Mouse (Mus musculus): ENCODE measurements around the gene Tut1. TPM values are rescaled to one million over a fixed set of nuclear protein-coding genes. Genes with fewer than 3 reads are reported as not detected.

The Tut1 gene
- total RNA-seq, 1 experiment: 42.6 TPM

- no peak overlapping the region for H3K27ac ChIP-seq (ENCODE audit: insufficient read depth, low read depth, low read length, poor library complexity, severe bottlenecking)
- in situ Hi-C loops (cut with MboI; ENCODE audit: low sequenced_read_pairs in 2 of 2, unreplicated experiment in 2 of 2): loop anchor here (10.0 to 25.0 kb wide), 2 partner anchors 90 to 92 kb away; partner anchors contain the start of gene Scgb1a1 (in 2 of the 2)
These were observed 41.4 kb downstream of the Tut1 start for GRCm38 (mm10) chr19:8994813-8995607.

GRCm38 (mm10) chr19:8996601-8997000, 43.0 kb downstream of the Tut1 start:
- in situ Hi-C loops (cut with MboI; ENCODE audit: low sequenced_read_pairs in 2 of 2, unreplicated experiment in 2 of 2): loop anchor here (10.0 to 25.0 kb wide), 2 partner anchors 88 to 91 kb away; partner anchors contain the start of gene Scgb1a1 (in 2 of the 2)
- Histone ChIP-seq H3K4me1 (ENCODE audit: control insufficient read depth in 2 of 2, insufficient read depth in 2 of 2, low read length in 2 of 2, poor library complexity in 1 of 2) (peaks cover 8 to 26% of the 10 kb centered on the region in 2 experiments; a peak in 3 of 4 replicates), H3K4me3 (ENCODE audit: insufficient read depth in 1 of 2, low read depth in 1 of 2, low read length in 2 of 2, poor library complexity in 1 of 2, severe bottlenecking in 1 of 2) (no peak overlapping the region), H3K36me3 (ENCODE audit: control insufficient read depth, insufficient read depth, low read length, poor library complexity, severe bottlenecking) (peaks cover 12% of the 10 kb centered on the region), H3K9ac (ENCODE audit: insufficient read depth, low read depth, low read length, poor library complexity, severe bottlenecking) (no peak overlapping the region), H3K27ac (ENCODE audit: insufficient read depth, low read depth, low read length, poor library complexity, severe bottlenecking) (no peak overlapping the region), H3K9me3 (ENCODE audit: control insufficient read depth, insufficient read depth, low read depth, low read length) (no peaks in the 10 kb centered on the region)
- no peak for DNase-seq (ENCODE audit: low read depth, low spot score)
- no peak for TF ChIP-seq ZNF384 (IDR thresholded peaks at IDR 0.05; ENCODE audit: low read depth, low read length)
- no peak for TF ChIP-seq ZC3H11A (IDR thresholded peaks at IDR 0.05; ENCODE audit: borderline replicate concordance, low read depth, low read length)
- TF ChIP-seq MAFK (IDR thresholded peaks at IDR 0.05; ENCODE audit: insufficient read depth, low read depth, low read length): no peak
- TF ChIP-seq HCFC1 (IDR thresholded peaks at IDR 0.05; ENCODE audit: borderline replicate concordance, insufficient read depth, low read length): no peak
- TF ChIP-seq CHD2 (IDR thresholded peaks at IDR 0.05; ENCODE audit: low read depth, low read length): no peak

More at GRCm38 (mm10) chr19:8994813-8995607, 41.4 kb downstream of the Tut1 start:
- Histone ChIP-seq H3K4me1 (ENCODE audit: control insufficient read depth in 2 of 2, insufficient read depth in 2 of 2, low read length in 2 of 2, poor library complexity in 1 of 2) (peaks cover 13 to 36% of the 10 kb centered on the region in 2 experiments), H3K9me3 (ENCODE audit: control insufficient read depth, insufficient read depth, low read depth, low read length) (no peaks in the 10 kb centered on the region), H3K36me3 (ENCODE audit: control insufficient read depth, insufficient read depth, low read length, poor library complexity, severe bottlenecking) (0 out of 2 replicates have a peak, but pooled peaks cover 3% of the 10 kb centered on the region), H3K9ac (ENCODE audit: insufficient read depth, low read depth, low read length, poor library complexity, severe bottlenecking) (no peak overlapping the region), H3K4me3 (ENCODE audit: insufficient read depth in 1 of 2, low read depth in 1 of 2, low read length in 2 of 2, poor library complexity in 1 of 2, severe bottlenecking in 1 of 2) (no peak overlapping the region)
- TF ChIP-seq ZNF384 (IDR thresholded peaks at IDR 0.05; ENCODE audit: low read depth, low read length) (no peak), CHD2 (IDR thresholded peaks at IDR 0.05; ENCODE audit: low read depth, low read length) (no peak), MAFK (IDR thresholded peaks at IDR 0.05; ENCODE audit: insufficient read depth, low read depth, low read length) (no peak), HCFC1 (IDR thresholded peaks at IDR 0.05; ENCODE audit: borderline replicate concordance, insufficient read depth, low read length) (no peak), ZC3H11A (IDR thresholded peaks at IDR 0.05; ENCODE audit: borderline replicate concordance, low read depth, low read length) (no peak)
- no peak for DNase-seq (ENCODE audit: low read depth, low spot score)

- 0 out of 2 replicates have a peak overlapping the region, but pooled peaks have one; percentile 2 for H3K27ac ChIP-seq (ENCODE audit: insufficient read depth, low read depth, low read length, poor library complexity, severe bottlenecking)
- no peaks in the 10 kb centered on the region for H3K9me3 ChIP-seq (ENCODE audit: control insufficient read depth, insufficient read depth, low read depth, low read length)
- peaks cover 6 to 21% of the 10 kb centered on the region in 2 experiments; a peak in 3 of 4 replicates for H3K4me1 ChIP-seq (ENCODE audit: control insufficient read depth in 2 of 2, insufficient read depth in 2 of 2, low read length in 2 of 2, poor library complexity in 1 of 2)
- no peak for DNase-seq (ENCODE audit: low read depth, low spot score)
- no peak overlapping the region for H3K9ac ChIP-seq (ENCODE audit: insufficient read depth, low read depth, low read length, poor library complexity, severe bottlenecking)
- in situ Hi-C loops (cut with MboI; ENCODE audit: low sequenced_read_pairs in 2 of 2, unreplicated experiment in 2 of 2): loop anchor here (10.0 to 25.0 kb wide), 2 partner anchors 87 to 90 kb away; partner anchors contain the start of gene Scgb1a1 (in 2 of the 2)
- H3K4me3 ChIP-seq (ENCODE audit: insufficient read depth in 1 of 2, low read depth in 1 of 2, low read length in 2 of 2, poor library complexity in 1 of 2, severe bottlenecking in 1 of 2): no peak overlapping the region
- TF ChIP-seq CHD2 (IDR thresholded peaks at IDR 0.05; ENCODE audit: low read depth, low read length): no peak
- H3K36me3 ChIP-seq (ENCODE audit: control insufficient read depth, insufficient read depth, low read length, poor library complexity, severe bottlenecking): peaks cover 21% of the 10 kb centered on the region
These were observed 43.9 kb downstream of the Tut1 start for GRCm38 (mm10) chr19:8997546-8997945.

- no peak for TF ChIP-seq MAFK (IDR thresholded peaks at IDR 0.05; ENCODE audit: insufficient read depth, low read depth, low read length)
- TF ChIP-seq ZNF384 (IDR thresholded peaks at IDR 0.05; ENCODE audit: low read depth, low read length): no peak
- no peak for TF ChIP-seq ZC3H11A (IDR thresholded peaks at IDR 0.05; ENCODE audit: borderline replicate concordance, low read depth, low read length)
- TF ChIP-seq HCFC1 (IDR thresholded peaks at IDR 0.05; ENCODE audit: borderline replicate concordance, insufficient read depth, low read length): no peak
- no peak for TF ChIP-seq CHD2 (IDR thresholded peaks at IDR 0.05; ENCODE audit: low read depth, low read length)
- peaks cover 22% of the 10 kb centered on the region for H3K36me3 ChIP-seq (ENCODE audit: control insufficient read depth, insufficient read depth, low read length, poor library complexity, severe bottlenecking)
- no peak overlapping the region for H3K27ac ChIP-seq (ENCODE audit: insufficient read depth, low read depth, low read length, poor library complexity, severe bottlenecking)
- peaks cover 5 to 15% of the 10 kb centered on the region in 2 experiments; a peak in 3 of 4 replicates for H3K4me1 ChIP-seq (ENCODE audit: control insufficient read depth in 2 of 2, insufficient read depth in 2 of 2, low read length in 2 of 2, poor library complexity in 1 of 2)
- no peak overlapping the region for H3K9ac ChIP-seq (ENCODE audit: insufficient read depth, low read depth, low read length, poor library complexity, severe bottlenecking)
- in situ Hi-C loops (cut with MboI; ENCODE audit: low sequenced_read_pairs in 2 of 2, unreplicated experiment in 2 of 2): loop anchor here (10.0 to 25.0 kb wide), 2 partner anchors 86 to 89 kb away; partner anchors contain the start of gene Scgb1a1 (in 2 of the 2)
- no peak overlapping the region for H3K4me3 ChIP-seq (ENCODE audit: insufficient read depth in 1 of 2, low read depth in 1 of 2, low read length in 2 of 2, poor library complexity in 1 of 2, severe bottlenecking in 1 of 2)
- DNase-seq (ENCODE audit: low read depth, low spot score): no peak
- no peaks in the 10 kb centered on the region for H3K9me3 ChIP-seq (ENCODE audit: control insufficient read depth, insufficient read depth, low read depth, low read length)
These were observed 44.9 kb downstream of the Tut1 start for GRCm38 (mm10) chr19:8998546-8998945.
